Mouse (Mus musculus) olfactory bulb, adult 2 months (tissue): ENCODE measurements at regions not wholly inside any gene's neighbourhood (a gene's known extent, or its start where the extent isn't known, plus 50 kb on each side); places are given as distances from the start of the nearest gene placed in this dataset.

Experiments
- CTCF ChIP-seq: fragments of 200-500 bp; IDR thresholded peaks from 2 replicates; pipeline ENCODE4 v1.5.1; 2012; ENCODE audit warnings: low read depth, mild to moderate bottlenecking, low read length, moderate library complexity; ENCODE audit not compliant: insufficient read depth
- POLR2A ChIP-seq: fragments of 200-500 bp; IDR thresholded peaks from 2 replicates; pipeline ENCODE4 v1.6.1; 2012; ENCODE audit warnings: mild to moderate bottlenecking, low read depth, low read length, moderate library complexity; ENCODE audit not compliant: insufficient read depth

DNA sequence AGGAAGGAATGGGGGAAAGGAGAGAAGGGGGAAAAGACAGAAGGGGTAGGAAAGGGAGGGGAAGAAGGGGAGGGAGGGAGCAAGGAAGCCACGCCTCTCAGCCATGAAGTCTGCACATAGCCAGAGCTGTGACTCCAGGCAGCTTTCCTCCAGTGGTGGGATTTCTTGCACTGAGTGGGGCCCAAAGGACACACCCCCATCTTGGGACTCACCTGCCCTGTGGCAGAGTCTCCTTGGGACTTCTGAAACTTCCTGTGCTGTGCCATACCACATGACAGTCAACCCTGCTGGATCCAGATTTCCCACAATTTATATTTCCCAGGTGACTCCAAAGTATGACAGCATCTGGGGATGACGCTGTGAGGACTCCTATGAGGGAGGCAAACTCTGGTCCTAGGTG, 170.5 kb downstream of the Tpra1 start:
- TF ChIP-seq CTCF, result no peak
- no peak for TF ChIP-seq POLR2A
